Mouse (Mus musculus) olfactory bulb, adult 2 months (tissue): ENCODE data around the gene Uba6. TPM values are rescaled to one million over a fixed set of nuclear protein-coding genes. Genes with fewer than 3 reads are reported as not detected.

Experiments
- H3K27ac ChIP-seq: fragments of 200-500 bp; 2 replicates; pipeline ENCODE4 v1.5.1; 2012; ENCODE audit warnings: low read depth, low read length; ENCODE audit not compliant: insufficient read depth
- H3K4me1 ChIP-seq: fragments of 200-500 bp; 2 replicates; pipeline ENCODE4 v1.6.1; 2012; ENCODE audit warnings: low read length; ENCODE audit not compliant: control insufficient read depth, insufficient read depth
- H3K4me3 ChIP-seq: fragments of 200-500 bp; 2 replicates; pipeline ENCODE4 v1.5.1; 2012; ENCODE audit warnings: mild to moderate bottlenecking, low read depth, low read length, moderate library complexity; ENCODE audit not compliant: insufficient read depth
- CTCF ChIP-seq: fragments of 200-500 bp; IDR thresholded peaks from 2 replicates; pipeline ENCODE4 v1.5.1; 2012; ENCODE audit warnings: low read depth, mild to moderate bottlenecking, low read length, moderate library complexity; ENCODE audit not compliant: insufficient read depth
- POLR2A ChIP-seq: fragments of 200-500 bp; IDR thresholded peaks from 2 replicates; pipeline ENCODE4 v1.6.1; 2012; ENCODE audit warnings: mild to moderate bottlenecking, low read depth, low read length, moderate library complexity; ENCODE audit not compliant: insufficient read depth
- WGBS: fragments of 180-500 bp; shearing (Covaris S2); methylation state at CpG from one replicate; pipeline ENCODE4 v1.1.7; 2018; 5-methylcytosine and 5-hydroxymethylcytosine counted together
- polyA plus RNA-seq: library from polyadenylated mRNA; stranded (reverse); fragments of >200 nt; gene quantifications from 2 replicates; pipeline ENCODE4 v1.2.4, GENCODE M21; 2012; ENCODE audit warnings: low replicate concordance; ENCODE audit not compliant: missing spikeins, insufficient read depth, insufficient read length

Gene Uba6
- polyA plus RNA-seq, 1 experiment, result 52.6 TPM

DNA sequence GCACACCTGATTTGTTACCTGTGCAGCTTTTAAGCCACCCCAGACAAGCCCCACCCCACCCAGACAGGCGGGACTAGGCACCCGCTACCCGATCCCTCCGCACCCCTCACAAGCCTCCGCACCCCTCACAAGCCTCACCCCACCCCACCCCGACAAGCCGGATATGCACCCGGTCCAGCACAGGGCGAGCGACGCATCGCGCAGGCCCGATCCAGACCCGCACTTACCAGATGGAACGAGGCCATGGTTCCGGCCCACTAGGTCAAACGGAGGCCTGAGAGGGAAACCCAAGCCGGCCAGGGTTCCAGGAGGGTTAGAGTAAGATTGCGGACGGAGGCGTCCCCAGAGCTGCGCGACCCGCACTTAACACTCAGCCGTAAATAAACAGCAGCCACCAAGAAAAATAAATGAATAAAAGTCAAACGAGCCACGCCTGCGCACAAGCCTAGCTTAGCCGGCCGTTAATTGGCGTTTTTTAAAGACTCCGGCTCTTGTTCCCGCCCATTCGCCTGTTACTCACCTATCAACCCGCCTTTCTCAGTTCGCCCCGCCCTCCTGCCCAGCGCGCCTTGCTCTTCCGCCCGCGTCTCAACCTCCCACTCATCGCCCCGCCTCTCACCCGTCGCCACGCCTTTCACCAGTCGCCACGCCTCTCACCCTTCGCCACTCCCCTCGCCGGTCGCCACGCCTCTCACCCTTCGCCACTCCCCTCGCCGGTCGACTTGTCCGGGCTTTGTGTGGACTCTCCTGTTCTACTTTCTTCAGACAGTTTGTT is 107.3 kb downstream of the Uba6 start, which contains the start of gene Cenpc1:
Gene Cenpc1, minus strand, starts transcription at position 483 of the 775 bp plus-strand sequence.
- Histone ChIP-seq H3K4me1 (peaks cover 2% of the 10 kb centered on the region; the same call in 1 of the 2 replicates), H3K27ac (peak within 1 kb of the TSS; percentile 85), H3K4me3 (peak within 1 kb of the TSS; percentile 100)
- TF ChIP-seq POLR2A, result 0 out of 2 replicates have a peak, but pooled peaks have one; percentile 29
- TF ChIP-seq CTCF, result no peak
- under 1% methylated on average over 60 of the region's 60 CpGs for WGBS

DNA sequence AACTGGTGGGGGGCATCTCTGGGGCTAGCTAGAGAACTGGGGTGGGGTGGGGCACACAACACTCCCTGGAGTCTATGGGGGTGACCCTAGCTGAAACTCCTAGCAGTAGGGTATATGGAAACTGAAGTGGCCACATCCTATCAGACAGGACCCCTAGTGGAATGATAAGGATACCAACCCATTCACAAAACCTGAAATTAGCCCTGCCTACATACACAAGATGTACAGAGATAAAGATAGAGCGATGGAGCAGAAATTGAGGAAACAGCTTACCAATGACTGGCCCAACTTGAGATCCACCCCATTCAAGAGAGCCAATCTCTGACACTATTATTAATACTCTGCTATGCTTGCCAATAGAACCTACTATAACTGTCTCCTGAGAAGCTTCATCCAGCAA is 109.1 kb downstream of the Uba6 start:
- Histone ChIP-seq H3K27ac (no peak overlapping the region), H3K4me3 (no peak overlapping the region), H3K4me1 (peaks cover 2% of the 10 kb centered on the region; the same call in 1 of the 2 replicates)
- 88% methylated on average over 1 of the region's 1 CpGs for WGBS
- no peak for TF ChIP-seq CTCF

Other genes with a start within 250 kb of the Uba6 start
- gene Cenpc1, start 107.2 kb downstream of the Uba6 start, polyA plus RNA-seq, result not detected in 2 replicates
- gene Stap1, start 101.1 kb downstream of the Uba6 start, polyA plus RNA-seq, result not detected in 2 replicates
- not detected in 2 replicates for gene Gnrhr, start 25.1 kb upstream of the Uba6 start, polyA plus RNA-seq
- not detected in 2 replicates for gene Tmprss11c, start 116.5 kb upstream of the Uba6 start, polyA plus RNA-seq
- gene Tmprss11d, start 200.6 kb upstream of the Uba6 start, polyA plus RNA-seq, result not detected in 2 replicates